Mouse (Mus musculus): ENCODE data around the gene Lypd6b.

Gene Lypd6b

GRCm38 (mm10) chr2:49755054-49755453 lies 32.4 kb upstream of the Lypd6b start:
- ChIA-PET CTCF (interaction anchor here in 3 of 4 experiments (0.9 to 2.3 kb wide), 3 partner anchors 9 to 10 kb away, joined by 4 to 15 read pairs (median 4); no protein-coding TSS in a partner anchor), POLR2A (interaction anchor here in 1 of 4 experiments (0.6 kb wide), 1 partner anchor 146 kb away, joined by 18 read pairs; no protein-coding TSS in a partner anchor)

GRCm38 (mm10) chr2:49757616-49758015 lies 29.9 kb upstream of the Lypd6b start:
- CTCF ChIA-PET = no interaction called here
- POLR2A ChIA-PET = no interaction called here

- ChIA-PET POLR2A (interaction anchor here in 3 of 4 experiments (0.5 to 1.2 kb wide), 5 partner anchors 15 to 309 kb away, joined by 3 to 7 read pairs (median 3); no protein-coding TSS in a partner anchor), CTCF (interaction anchor here (0.5 to 1.7 kb wide), 73 partner anchors 8 to 1168 kb away, joined by 3 to 17 read pairs (median 3); partner anchors contain the start of genes Lypd6b (in 4 of the 4) and Mmadhc (in 1 of the 4))
These were observed 23.0 kb upstream of the Lypd6b start for GRCm38 (mm10) chr2:49764331-49764946.

- CTCF ChIA-PET = interaction anchor here in 1 of 4 experiments (0.7 kb wide), 1 partner anchor 58 kb away, joined by 3 read pairs; no protein-coding TSS in a partner anchor
- POLR2A ChIA-PET = no interaction called here
These were observed 18.6 kb upstream of the Lypd6b start for GRCm38 (mm10) chr2:49768916-49769315.

- CTCF ChIA-PET = no interaction called here
- POLR2A ChIA-PET = no interaction called here
These were observed 17.0 kb upstream of the Lypd6b start for GRCm38 (mm10) chr2:49770440-49770839.

GRCm38 (mm10) chr2:49771172-49771571 lies 16.3 kb upstream of the Lypd6b start:
- ChIA-PET CTCF (no interaction called here), POLR2A (no interaction called here)

- POLR2A ChIA-PET = no interaction called here
- CTCF ChIA-PET = interaction anchor here in 2 of 4 experiments (1.3 to 1.9 kb wide), 2 partner anchors 9 kb away, joined by 7 to 13 read pairs; no protein-coding TSS in a partner anchor
These were observed 14.1 kb upstream of the Lypd6b start for GRCm38 (mm10) chr2:49773194-49773931.

GRCm38 (mm10) chr2:49774180-49774579 lies 13.3 kb upstream of the Lypd6b start:
- CTCF ChIA-PET = interaction anchor here in 2 of 4 experiments (1.3 to 1.9 kb wide), 2 partner anchors 10 kb away, joined by 7 to 13 read pairs; no protein-coding TSS in a partner anchor
- POLR2A ChIA-PET = no interaction called here

- ChIA-PET POLR2A (interaction anchor here in 1 of 4 experiments (1.3 kb wide), 1 partner anchor 491 kb away, joined by 3 read pairs; no protein-coding TSS in a partner anchor), CTCF (interaction anchor here in 1 of 4 experiments (1.0 kb wide), 1 partner anchor 11 kb away, joined by 3 read pairs; no protein-coding TSS in a partner anchor)
These were observed 12.3 kb upstream of the Lypd6b start for GRCm38 (mm10) chr2:49775187-49775586.

GRCm38 (mm10) chr2:49775735-49776134 lies 11.8 kb upstream of the Lypd6b start:
- ChIA-PET CTCF (interaction anchor here in 1 of 4 experiments (1.0 to 1.7 kb wide), 2 partner anchors 11 kb away, joined by 3 to 5 read pairs; no protein-coding TSS in a partner anchor), POLR2A (interaction anchor here in 1 of 4 experiments (1.3 kb wide), 1 partner anchor 490 kb away, joined by 3 read pairs; no protein-coding TSS in a partner anchor)

- POLR2A ChIA-PET = no interaction called here
- CTCF ChIA-PET = interaction anchor here in 2 of 4 experiments (0.8 to 1.7 kb wide), 2 partner anchors 12 to 49 kb away, joined by 3 to 5 read pairs; no protein-coding TSS in a partner anchor
These were observed 11.1 kb upstream of the Lypd6b start for GRCm38 (mm10) chr2:49776407-49776806.

GRCm38 (mm10) chr2:49788051-49788418 lies 547 bp downstream of the Lypd6b start:
- ChIA-PET CTCF (interaction anchor here (0.6 to 1.5 kb wide), 6 partner anchors 24 to 360 kb away, joined by 3 read pairs; no protein-coding TSS in a partner anchor), POLR2A (interaction anchor here in 2 of 4 experiments (0.6 to 1.3 kb wide), 5 partner anchors 9 to 1105 kb away, joined by 3 to 7 read pairs (median 3); no protein-coding TSS in a partner anchor)

GRCm38 (mm10) chr2:49788643-49789042 lies 1.2 kb downstream of the Lypd6b start:
- ChIA-PET CTCF (interaction anchor here in 3 of 4 experiments (0.6 to 1.4 kb wide), 4 partner anchors 24 to 359 kb away, joined by 3 read pairs; no protein-coding TSS in a partner anchor), POLR2A (interaction anchor here in 2 of 4 experiments (0.6 to 1.3 kb wide), 5 partner anchors 55 to 1106 kb away, joined by 3 to 4 read pairs (median 3); no protein-coding TSS in a partner anchor)

GRCm38 (mm10) chr2:49789078-49789477 lies 1.6 kb downstream of the Lypd6b start:
- CTCF ChIA-PET = interaction anchor here in 1 of 4 experiments (1.0 kb wide), 1 partner anchor 25 kb away, joined by 3 read pairs; no protein-coding TSS in a partner anchor
- POLR2A ChIA-PET = interaction anchor here in 2 of 4 experiments (0.6 to 1.0 kb wide), 3 partner anchors 54 to 1106 kb away, joined by 3 to 4 read pairs (median 3); no protein-coding TSS in a partner anchor

GRCm38 (mm10) chr2:49789504-49789903 lies 2.0 kb downstream of the Lypd6b start:
- POLR2A ChIA-PET = interaction anchor here in 1 of 4 experiments (0.6 kb wide), 1 partner anchor 897 kb away, joined by 4 read pairs; no protein-coding TSS in a partner anchor
- CTCF ChIA-PET = interaction anchor here in 1 of 4 experiments (1.0 kb wide), 1 partner anchor 25 kb away, joined by 3 read pairs; no protein-coding TSS in a partner anchor

- CTCF ChIA-PET = no interaction called here
- POLR2A ChIA-PET = no interaction called here
These were observed 10.1 kb downstream of the Lypd6b start for GRCm38 (mm10) chr2:49797444-49798143.

GRCm38 (mm10) chr2:49804448-49804847 lies 17.0 kb downstream of the Lypd6b start:
- POLR2A ChIA-PET = no interaction called here

GRCm38 (mm10) chr2:49805736-49806371 lies 18.4 kb downstream of the Lypd6b start:
- ChIA-PET CTCF (interaction anchor here in 1 of 4 experiments (0.8 kb wide), 1 partner anchor 41 kb away, joined by 3 read pairs; no protein-coding TSS in a partner anchor), POLR2A (no interaction called here)

More at GRCm38 (mm10) chr2:49804448-49804847, 17.0 kb downstream of the Lypd6b start:
- CTCF ChIA-PET = no interaction called here

Data from embryonic stem cell, embryonic (primary cell).